Comparison of ENCODE assay signal across 17 mouse cellular contexts in the genomic region with DNA sequence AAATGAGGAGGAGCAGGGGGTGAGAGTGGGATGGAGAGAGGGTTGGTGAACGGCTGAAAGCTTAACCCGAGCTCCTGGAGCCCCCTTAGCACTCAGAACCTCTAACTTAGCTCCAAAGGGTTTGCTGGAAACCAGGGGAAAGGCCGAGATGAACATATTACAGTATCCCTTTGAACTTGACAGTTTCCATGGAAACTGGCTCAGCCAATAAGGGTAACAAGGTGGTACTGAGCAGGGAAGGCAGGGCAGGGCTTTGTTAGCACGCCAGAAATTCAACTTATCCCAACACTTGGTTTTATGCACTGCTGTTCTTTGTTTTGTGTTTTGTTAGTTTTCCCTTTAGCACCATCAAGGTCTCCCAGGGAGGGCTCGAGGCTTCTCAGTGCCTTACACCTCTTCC.
A peak's percentile ranks its signal among the peaks of the same experiment; 100 is the strongest.
DNase-seq lines count a peak whose midpoint lies in the region; ATAC-seq and TF ChIP-seq lines count a peak whose summit lies in the region.
"Had no signal": no experiment of that assay in that cellular context is flagged by ENCODE, and none has a peak within 500 bp of the region (broad histone marks: within the 10 kb centered on the region; RNA-seq: fewer than 3 reads in every experiment).

No protein-coding gene starts in this region.

- peak overlapping the region; percentile 85 for H3K27ac ChIP-seq in forebrain, embryonic 14.5 days (ENCODE audit: low read depth, low read length)
- peak overlapping the region; percentile 51; the same call in 1 of the 2 replicates for H3K27ac ChIP-seq in hindbrain, postnatal 0 days
- H3K27ac ChIP-seq in midbrain, postnatal 0 days (ENCODE audit: low read depth, low read length): peak overlapping the region; percentile 71
- H3K27ac ChIP-seq: kidney, postnatal 0 days; macrophage had no signal

- no peaks in the 10 kb centered on the region for H3K27me3 ChIP-seq in forebrain, embryonic 14.5 days (replicated peaks; ENCODE audit: control insufficient read depth, insufficient read depth, low read length)
- H3K27me3 ChIP-seq in hindbrain, postnatal 0 days (ENCODE audit: insufficient read depth, low read length): no peaks in the 10 kb centered on the region
- H3K27me3 ChIP-seq in midbrain, postnatal 0 days (ENCODE audit: insufficient read depth, low read length): no peaks in the 10 kb centered on the region

- no peak for ATAC-seq in forebrain, embryonic 14.5 days
- no peak for ATAC-seq in hindbrain, postnatal 0 days
- ATAC-seq in midbrain, postnatal 0 days (ENCODE audit: low FRiP score): 0 out of 2 replicates have a peak, but pooled peaks have one; percentile 66
- ATAC-seq: CD4-positive, CD25-positive, alpha-beta regulatory T cell, adult 4 months had no signal

- peak overlapping the region; percentile 4; the same call in 1 of the 2 replicates for H3K4me2 ChIP-seq in forebrain, embryonic 14.5 days (ENCODE audit: low read length)
- peak overlapping the region; percentile 8; the same call in 1 of the 2 replicates for H3K4me2 ChIP-seq in hindbrain, postnatal 0 days (ENCODE audit: low read depth, low read length)
- peak overlapping the region; percentile 34 for H3K4me2 ChIP-seq in midbrain, postnatal 0 days (ENCODE audit: low read depth, low read length, poor library complexity, severe bottlenecking)
- H3K4me2 ChIP-seq: heart, embryonic 11.5 days; liver, embryonic 11.5 days had no signal

- DNase-seq in brain, embryonic 14.5 days (ENCODE audit: low read depth): peak; percentile 91
- peak; percentile 87 for DNase-seq in forebrain, embryonic 14.5 days (ENCODE audit: low spot score)
- peak; percentile 70 for DNase-seq in hindbrain, postnatal 0 days (ENCODE audit: low spot score)
- peak; percentile 76 for DNase-seq in midbrain, postnatal 0 days (ENCODE audit: low spot score)
- no peak for DNase-seq in c-Kit-positive CD71-positive TER-119-positive erythroid progenitor cells, embryonic 14.5 days (ENCODE audit: low spot score)
- no peak for DNase-seq in cerebellum, postnatal 4 days (ENCODE audit: low spot score in 2 of 2)
- DNase-seq in spleen, postnatal 4 days (ENCODE audit: low spot score in 2 of 2): no peak
- DNase-seq: adrenal gland, postnatal 10 days; cerebellum, adult 11 months; layer of hippocampus, postnatal 36 days; right cerebral cortex, postnatal 25 days; thymus, postnatal 25 days had no signal

- TF ChIP-seq POLR2A in brain, embryonic 14.5 days (IDR thresholded peaks at IDR 0.05; ENCODE audit: borderline replicate concordance, extremely low read depth, insufficient read depth, insufficient read length, poor library complexity, severe bottlenecking): no peak

- 0 out of 2 replicates have a peak, but pooled peaks cover under 1% of the 10 kb centered on the region for H3K36me3 ChIP-seq in forebrain, embryonic 14.5 days (ENCODE audit: control insufficient read depth, insufficient read depth, low read length)
- peaks cover 1% of the 10 kb centered on the region; the same call in 1 of the 2 replicates for H3K36me3 ChIP-seq in hindbrain, postnatal 0 days (ENCODE audit: insufficient read depth, low read length)
- H3K36me3 ChIP-seq in midbrain, postnatal 0 days (ENCODE audit: insufficient read depth, low read length): 0 out of 2 replicates have a peak, but pooled peaks cover 7% of the 10 kb centered on the region

- H3K9me3 ChIP-seq in forebrain, embryonic 14.5 days (replicated peaks; ENCODE audit: control insufficient read depth, low read length): no peaks in the 10 kb centered on the region
- H3K9me3 ChIP-seq in hindbrain, postnatal 0 days (ENCODE audit: low read length): no peaks in the 10 kb centered on the region
- no peaks in the 10 kb centered on the region for H3K9me3 ChIP-seq in midbrain, postnatal 0 days (ENCODE audit: low read length)

- TF ChIP-seq CTCF in brain, embryonic 14.5 days (IDR thresholded peaks at IDR 0.05; ENCODE audit: borderline replicate concordance, extremely low read depth, insufficient read depth, insufficient read length): no peak
- TF ChIP-seq CTCF in hindbrain, postnatal 0 days (IDR thresholded peaks at IDR 0.05; ENCODE audit: low read depth): no peak
- TF ChIP-seq CTCF in midbrain, postnatal 0 days (IDR thresholded peaks at IDR 0.05): no peak

- 0 out of 2 replicates have a peak overlapping the region, but pooled peaks have one; percentile 2 for H3K9ac ChIP-seq in forebrain, embryonic 14.5 days (ENCODE audit: low read length)
- no peak overlapping the region for H3K9ac ChIP-seq in hindbrain, postnatal 0 days (replicated peaks; ENCODE audit: low read length)
- H3K9ac ChIP-seq in midbrain, postnatal 0 days (replicated peaks; ENCODE audit: low read length, poor library complexity, severe bottlenecking): no peak overlapping the region

- no peak overlapping the region for H3K4me3 ChIP-seq in forebrain, embryonic 14.5 days (ENCODE audit: low read depth, low read length)
- H3K4me3 ChIP-seq in hindbrain, postnatal 0 days (ENCODE audit: low read length): no peak overlapping the region
- no peak overlapping the region for H3K4me3 ChIP-seq in midbrain, postnatal 0 days (ENCODE audit: low read depth, low read length)

- 6% methylated on average over 5 of the region's 5 CpGs for WGBS in forebrain, embryonic 14.5 days
- 10% methylated on average over 5 of the region's 5 CpGs for WGBS in hindbrain, postnatal 0 days
- WGBS in midbrain, postnatal 0 days: 8% methylated on average over 5 of the region's 5 CpGs

- H3K4me1 ChIP-seq in forebrain, embryonic 14.5 days (ENCODE audit: control insufficient read depth, insufficient read depth, low read length): peaks cover 52% of the 10 kb centered on the region
- H3K4me1 ChIP-seq in hindbrain, postnatal 0 days (ENCODE audit: insufficient read depth, low read length): peaks cover 45% of the 10 kb centered on the region
- H3K4me1 ChIP-seq in midbrain, postnatal 0 days (ENCODE audit: insufficient read depth, low read length): peaks cover 36% of the 10 kb centered on the region

Comparison
In these comparisons a context has a peak if more than half of its experiments do, and no peak if none do; other contexts are left out.
1. DNase-seq: peak in brain, embryonic 14.5 days (single experiment), forebrain, embryonic 14.5 days (single experiment), hindbrain, postnatal 0 days (single experiment) and midbrain, postnatal 0 days (single experiment); none in c-Kit-positive CD71-positive TER-119-positive erythroid progenitor cells, embryonic 14.5 days (single experiment), cerebellum, postnatal 4 days (0 of 2) and spleen, postnatal 4 days (0 of 2).
2. Peak in every context shown above with its lines, with median percentiles within 50 percentile points of each other: H3K27ac ChIP-seq and H3K4me2 ChIP-seq.